Mouse (Mus musculus) liver, embryonic 14.5 days (tissue): ENCODE data around the gene Ndrg4.

Experiments used
- CTCF ChIP-seq: IDR thresholded peaks from 2 replicates; pipeline ENCODE4 v1.5.1; 2016; ENCODE audit warnings: antibody characterized with exemption, low read depth, control low read depth
- EP300 ChIP-seq: IDR thresholded peaks from 2 replicates; pipeline ENCODE4 v1.6.1; 2016; ENCODE audit warnings: antibody characterized with exemption, low read depth

DNA sequence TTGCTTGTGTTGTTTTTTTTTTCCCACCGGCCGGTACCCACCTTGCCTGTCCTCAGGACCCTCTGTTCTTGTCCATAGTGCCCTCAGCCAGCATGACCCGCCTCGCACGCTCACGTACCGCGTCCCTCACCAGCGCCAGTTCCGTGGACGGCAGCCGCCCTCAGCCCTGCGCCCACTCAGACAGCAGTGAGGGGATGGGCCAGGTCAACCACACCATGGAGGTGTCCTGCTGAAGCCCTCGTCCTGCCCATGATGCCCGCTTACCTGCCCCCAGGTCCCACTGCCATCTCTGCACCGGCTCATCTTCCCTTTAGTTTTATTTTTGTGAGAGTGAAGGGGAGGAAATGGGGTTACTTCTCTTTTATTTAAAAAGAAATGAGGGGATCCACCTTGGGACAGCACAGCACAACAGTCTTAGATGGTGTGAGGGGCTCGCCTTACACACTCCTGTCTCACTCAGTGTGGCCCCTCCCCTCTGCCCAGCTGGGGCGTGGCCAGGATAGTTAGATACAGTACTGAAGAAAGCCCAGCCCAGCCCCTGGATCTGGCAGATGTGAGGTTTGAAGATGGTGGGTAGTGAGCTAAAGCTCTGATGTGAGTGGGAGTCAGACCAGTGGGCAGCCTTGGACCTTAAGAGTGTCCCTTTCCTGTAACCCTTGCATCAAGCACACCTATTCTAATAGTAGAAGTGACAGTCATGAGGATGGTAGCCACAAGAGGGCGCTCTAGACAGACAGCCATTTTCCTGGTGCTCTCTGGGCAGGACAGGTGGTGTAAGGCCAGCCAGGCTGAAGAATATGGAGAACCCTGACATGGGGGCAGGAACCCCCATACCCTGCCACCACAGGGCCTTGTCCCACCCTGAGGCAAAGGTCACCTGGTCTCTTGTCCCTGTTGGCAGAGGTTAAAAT lies 36.6 kb downstream of the Ndrg4 start:
- TF ChIP-seq CTCF (peak; percentile 95), EP300 (no peak)
